Mouse (Mus musculus) kidney, embryonic 14.5 days (tissue): ENCODE results near the gene Prkg2. TPM values are rescaled to one million over a fixed set of nuclear protein-coding genes. Genes with fewer than 3 reads are reported as not detected.

ENCODE experiments used
- ATAC-seq: fragments of 200-750 bp; cut with Nextera tagmentation; 2 replicates; pipeline ENCODE4 v1.8.0; 2017; ENCODE audit warnings: moderate number of reproducible peaks, mild to moderate bottlenecking, moderate TSS enrichment, moderate library complexity; ENCODE audit not compliant: low FRiP score, low TSS enrichment
- H3K27ac ChIP-seq: fragments of 300-500 bp; sonication (generic); 2 replicates; pipeline ENCODE4 v1.5.1; 2014; ENCODE audit warnings: low read depth, mild to moderate bottlenecking, low read length, moderate library complexity, mixed read lengths
- H3K27me3 ChIP-seq: fragments of 300-500 bp; sonication (generic); 2 replicates; pipeline ENCODE4 v1.6.1; 2014; ENCODE audit warnings: mild to moderate bottlenecking, low read length; ENCODE audit not compliant: control insufficient read depth, insufficient read depth
- H3K36me3 ChIP-seq: fragments of 300-500 bp; sonication (generic); 2 replicates; pipeline ENCODE4 v1.6.1; 2014; ENCODE audit warnings: low read length, mixed read lengths; ENCODE audit not compliant: control insufficient read depth, insufficient read depth
- H3K4me1 ChIP-seq: fragments of 300-500 bp; sonication (generic); 2 replicates; pipeline ENCODE4 v1.6.1; 2014; ENCODE audit warnings: low read length, mixed read lengths; ENCODE audit not compliant: control insufficient read depth, insufficient read depth
- H3K4me2 ChIP-seq: fragments of 300-500 bp; sonication (generic); replicated peaks from 2 replicates; pipeline ENCODE4 v1.6.1; 2014; ENCODE audit warnings: low read depth, mild to moderate bottlenecking, low read length
- H3K4me3 ChIP-seq: fragments of 300-500 bp; sonication (generic); 2 replicates; pipeline ENCODE4 v1.5.1; 2014; ENCODE audit warnings: mild to moderate bottlenecking, low read length
- H3K9ac ChIP-seq: fragments of 300-500 bp; sonication (generic); 2 replicates; pipeline ENCODE4 v1.6.1; 2014; ENCODE audit warnings: low read depth, mild to moderate bottlenecking, low read length, moderate library complexity
- H3K9me3 ChIP-seq: fragments of 300-500 bp; sonication (generic); 2 replicates; pipeline ENCODE4 v1.6.1; 2016; ENCODE audit warnings: low read length; ENCODE audit not compliant: control insufficient read depth
- WGBS: fragments of 180-500 bp; shearing (Covaris S2); extraction: QIAGEN DNeasy Blood & Tissue Kit; methylation state at CpG from one replicate; pipeline ENCODE4 v1.1.7; 2014; 5-methylcytosine and 5-hydroxymethylcytosine counted together
- polyA plus RNA-seq: library from polyadenylated mRNA; unstranded; fragments of >200 nt; fragmentation: Nextera tagmentation; extraction: Ambion mirVana; gene quantifications from 2 replicates; pipeline ENCODE4 v1.2.1, GENCODE M21; 2014

The Prkg2 gene
- polyA plus RNA-seq, 1 experiment from 2014 or later = 2.2 TPM

DNA sequence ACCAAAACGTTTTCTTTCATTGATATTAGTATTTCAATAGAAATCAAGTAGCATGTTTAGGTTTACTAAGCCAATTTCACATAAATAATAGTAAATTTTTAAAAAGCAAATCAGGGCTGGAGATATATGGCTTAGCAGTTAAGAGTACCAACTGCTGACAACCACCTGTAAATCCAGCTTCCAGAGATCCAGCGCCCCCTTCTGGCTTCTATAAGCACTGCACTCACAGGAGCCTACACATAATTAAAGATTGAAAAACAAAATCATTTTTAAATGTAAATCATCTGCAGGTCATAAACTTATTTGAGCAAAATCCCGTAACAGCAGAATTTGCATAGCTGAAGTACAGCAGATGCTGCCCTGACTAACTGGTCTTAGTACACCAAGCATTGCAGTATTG is 10.8 kb downstream of the Prkg2 start:
- H3K4me2 ChIP-seq = no peak overlapping the region
- ATAC-seq = no peak
- no peaks in the 10 kb centered on the region for H3K4me1 ChIP-seq
- WGBS = 79% methylated on average over 3 of the region's 3 CpGs
- H3K27me3 ChIP-seq = no peaks in the 10 kb centered on the region
- no peak overlapping the region for H3K27ac ChIP-seq
- no peaks in the 10 kb centered on the region for H3K36me3 ChIP-seq
- H3K9ac ChIP-seq = no peak overlapping the region
- H3K4me3 ChIP-seq = no peak overlapping the region
- H3K9me3 ChIP-seq = no peaks in the 10 kb centered on the region

DNA sequence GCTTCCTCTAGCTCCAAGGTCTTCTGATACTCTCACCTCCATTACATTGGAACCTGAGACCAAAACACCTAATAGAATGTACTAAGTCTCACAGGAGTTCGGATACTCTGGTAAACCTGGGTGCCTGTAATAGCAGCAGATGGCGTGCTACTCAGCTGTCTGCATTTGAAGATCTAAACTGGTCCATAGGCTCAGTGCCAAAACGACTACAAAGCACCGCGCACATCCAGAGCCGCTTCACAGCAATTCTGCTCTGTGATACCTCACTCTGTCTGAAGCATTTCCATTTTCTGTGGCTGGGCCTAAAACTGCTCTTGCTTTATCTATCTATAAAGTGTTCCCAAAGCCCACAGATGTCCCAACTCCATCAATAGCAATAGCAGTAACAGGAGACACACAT is 17.4 kb downstream of the Prkg2 start:
- Histone ChIP-seq H3K4me3 (no peak overlapping the region), H3K9me3 (no peaks in the 10 kb centered on the region), H3K9ac (no peak overlapping the region), H3K27me3 (no peaks in the 10 kb centered on the region), H3K36me3 (no peaks in the 10 kb centered on the region), H3K27ac (no peak overlapping the region), H3K4me1 (no peaks in the 10 kb centered on the region), H3K4me2 (no peak overlapping the region)
- ATAC-seq = no peak
- WGBS = 90% methylated on average over 6 of the region's 6 CpGs

DNA sequence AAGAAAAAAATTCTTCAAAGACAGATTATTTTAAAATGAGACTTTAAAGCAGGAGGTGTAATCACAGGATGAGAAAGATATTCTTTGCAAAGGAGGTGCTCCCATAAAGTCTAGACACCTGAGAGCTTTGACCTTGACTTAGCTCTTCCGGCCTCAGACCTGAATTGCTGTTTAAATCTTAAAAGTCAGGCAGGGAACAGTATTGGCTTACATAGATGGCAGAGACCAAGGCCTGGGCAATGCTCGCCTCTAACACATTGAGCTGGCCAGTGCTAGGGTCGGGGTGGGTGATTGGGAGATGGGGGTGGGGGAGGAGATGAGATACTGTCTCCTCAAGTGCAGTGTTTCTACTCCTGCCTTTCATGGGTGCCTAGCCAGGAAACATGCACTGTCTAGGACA is 22.0 kb downstream of the Prkg2 start:
- H3K36me3 ChIP-seq = no peaks in the 10 kb centered on the region
- 53% methylated on average over 3 of the region's 3 CpGs for WGBS
- ATAC-seq = peak; percentile 77; the same call in 1 of the 2 replicates
- no peak overlapping the region for H3K9ac ChIP-seq
- H3K4me1 ChIP-seq = no peaks in the 10 kb centered on the region
- H3K9me3 ChIP-seq = no peaks in the 10 kb centered on the region
- no peak overlapping the region for H3K27ac ChIP-seq
- no peak overlapping the region for H3K4me2 ChIP-seq
- no peaks in the 10 kb centered on the region for H3K27me3 ChIP-seq
- no peak overlapping the region for H3K4me3 ChIP-seq

DNA sequence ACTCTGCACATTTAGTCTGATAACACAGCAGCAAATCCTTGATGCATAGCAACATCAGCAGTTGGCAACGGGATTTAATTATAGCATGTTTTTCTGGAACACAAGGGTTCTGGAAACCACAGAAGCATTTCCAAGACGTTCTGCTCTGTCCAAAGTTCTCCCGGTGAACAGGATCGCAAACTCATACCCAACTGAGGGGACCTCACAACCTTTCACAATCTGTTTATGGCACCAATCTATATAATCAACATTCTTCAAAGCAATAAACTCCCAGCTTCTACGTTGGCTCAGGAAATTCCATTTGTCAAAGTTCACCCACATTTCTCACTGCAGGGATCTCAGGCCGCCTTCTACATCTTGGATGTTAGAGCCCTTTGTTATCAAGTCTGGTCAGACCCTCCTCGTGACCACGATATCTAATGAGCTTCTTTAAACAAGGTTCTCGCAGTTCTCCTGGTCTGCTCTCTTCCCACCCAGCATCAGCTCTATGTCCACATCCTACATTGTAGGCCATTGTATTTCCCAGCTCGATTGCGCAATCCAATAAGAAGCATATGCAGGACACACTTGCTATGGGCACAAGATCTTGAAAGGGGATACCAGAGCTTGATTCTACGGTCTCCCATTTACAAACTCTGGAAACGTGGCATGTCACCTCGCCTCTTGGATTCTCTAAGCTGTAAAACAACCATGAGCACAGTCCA is 26.6 kb downstream of the Prkg2 start:
- H3K27ac ChIP-seq = no peak overlapping the region
- no peaks in the 10 kb centered on the region for H3K27me3 ChIP-seq
- ATAC-seq = no peak
- WGBS = 74% methylated on average over 14 of the region's 14 CpGs
- H3K4me3 ChIP-seq = no peak overlapping the region
- H3K4me1 ChIP-seq = no peaks in the 10 kb centered on the region
- no peaks in the 10 kb centered on the region for H3K36me3 ChIP-seq
- H3K9me3 ChIP-seq = no peaks in the 10 kb centered on the region
- no peak overlapping the region for H3K9ac ChIP-seq
- no peak overlapping the region for H3K4me2 ChIP-seq

DNA sequence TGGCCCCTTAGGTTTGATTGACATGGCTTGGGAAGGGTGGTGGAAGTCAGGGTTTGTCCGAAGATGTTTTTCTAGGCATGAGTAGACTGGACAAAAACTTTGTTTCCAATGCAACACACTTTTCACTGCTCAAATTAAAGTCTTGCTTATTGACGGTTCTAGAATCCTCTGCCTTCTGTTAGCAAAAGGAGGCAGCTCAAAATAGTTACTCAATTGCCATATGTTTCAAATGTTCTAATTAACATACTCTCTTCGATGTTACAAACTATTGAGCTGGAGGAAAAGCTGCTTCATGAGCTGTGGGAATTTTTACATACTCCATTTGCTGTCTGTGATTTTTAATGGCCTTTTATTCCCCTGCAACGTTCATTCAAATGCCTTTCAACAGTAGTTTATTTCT is 39.0 kb downstream of the Prkg2 start:
- Histone ChIP-seq H3K36me3 (no peaks in the 10 kb centered on the region), H3K4me3 (no peak overlapping the region), H3K4me2 (no peak overlapping the region), H3K27me3 (no peaks in the 10 kb centered on the region), H3K27ac (no peak overlapping the region), H3K4me1 (no peaks in the 10 kb centered on the region), H3K9ac (no peak overlapping the region), H3K9me3 (no peaks in the 10 kb centered on the region)
- ATAC-seq = no peak
- WGBS = 77% methylated on average over 4 of the region's 4 CpGs

DNA sequence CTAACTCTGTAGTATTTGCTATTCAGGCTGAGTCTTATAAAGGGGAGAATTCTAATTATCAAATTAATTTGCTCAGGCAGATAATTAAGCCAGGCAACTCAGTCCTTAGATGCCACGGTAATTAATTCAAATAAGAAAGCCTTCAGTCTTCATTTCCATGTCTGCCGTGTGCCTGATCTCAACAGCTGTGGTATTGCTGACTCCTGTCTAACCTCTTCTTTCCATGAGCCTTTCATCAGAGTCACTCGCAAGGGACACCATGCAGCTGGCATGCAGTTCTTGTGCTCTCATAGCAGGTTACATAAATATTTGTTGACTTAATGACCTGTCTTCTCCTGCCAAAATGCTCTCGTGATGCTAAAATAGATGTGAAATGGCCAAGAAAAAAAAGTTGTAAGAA is 41.4 kb downstream of the Prkg2 start:
- ATAC-seq = no peak

DNA sequence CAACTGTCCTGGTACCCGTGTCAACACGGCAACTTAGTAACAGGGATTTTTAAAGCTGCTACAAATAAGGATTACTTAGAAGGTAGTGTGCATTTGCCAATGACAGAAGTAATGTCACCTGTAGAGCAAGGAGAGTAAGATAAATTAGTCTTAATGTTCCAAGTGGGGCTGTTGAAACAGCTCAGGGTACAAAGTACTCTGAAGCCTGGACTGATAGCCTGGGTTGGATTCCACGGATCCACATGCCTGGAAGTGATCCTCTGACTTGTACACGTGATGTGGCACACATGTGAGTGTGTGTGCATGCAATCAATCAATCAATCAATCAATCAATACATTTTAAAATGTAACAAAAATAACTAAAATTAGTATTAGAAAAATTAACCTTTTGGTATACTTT is 45.6 kb downstream of the Prkg2 start:
- Histone ChIP-seq H3K4me2 (no peak overlapping the region), H3K9ac (no peak overlapping the region), H3K36me3 (no peaks in the 10 kb centered on the region), H3K27me3 (no peaks in the 10 kb centered on the region), H3K4me1 (no peaks in the 10 kb centered on the region), H3K4me3 (no peak overlapping the region), H3K9me3 (no peaks in the 10 kb centered on the region), H3K27ac (no peak overlapping the region)
- ATAC-seq = no peak
- 85% methylated on average over 4 of the region's 4 CpGs for WGBS

More for the DNA sequence above, 41.4 kb downstream of the Prkg2 start:
- Histone ChIP-seq H3K27ac (no peak overlapping the region), H3K4me1 (no peaks in the 10 kb centered on the region), H3K27me3 (no peaks in the 10 kb centered on the region), H3K9ac (no peak overlapping the region), H3K36me3 (no peaks in the 10 kb centered on the region), H3K4me3 (no peak overlapping the region), H3K4me2 (no peak overlapping the region), H3K9me3 (no peaks in the 10 kb centered on the region)
- 44% methylated on average over 4 of the region's 4 CpGs for WGBS

DNA sequence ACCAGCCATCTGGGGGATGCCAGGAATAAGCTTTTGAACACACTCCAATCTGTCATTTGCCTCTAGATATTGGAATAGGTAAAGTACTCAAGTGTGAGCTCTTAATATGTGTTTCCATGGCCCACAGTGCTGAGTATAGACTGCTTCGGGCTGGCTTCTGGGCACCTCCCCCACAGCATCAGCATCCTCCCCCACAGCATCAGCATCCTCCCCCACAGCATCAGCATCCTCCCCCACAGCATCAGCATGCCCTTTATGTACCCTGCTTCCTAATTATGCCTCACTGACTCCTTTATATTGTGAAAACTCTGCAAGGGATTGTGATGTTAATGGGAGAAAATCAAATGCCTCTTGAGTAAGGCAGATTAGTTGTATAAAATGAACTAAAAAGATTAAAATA is 49.5 kb downstream of the Prkg2 start:
- no peak overlapping the region for H3K4me2 ChIP-seq
- H3K27ac ChIP-seq = no peak overlapping the region
- H3K4me1 ChIP-seq = no peaks in the 10 kb centered on the region
- H3K27me3 ChIP-seq = no peaks in the 10 kb centered on the region
- no peaks in the 10 kb centered on the region for H3K9me3 ChIP-seq
- ATAC-seq = no peak
- H3K36me3 ChIP-seq = no peaks in the 10 kb centered on the region
- no peak overlapping the region for H3K9ac ChIP-seq
- WGBS = 25% methylated on average over 1 of the region's 1 CpGs
- no peak overlapping the region for H3K4me3 ChIP-seq

DNA sequence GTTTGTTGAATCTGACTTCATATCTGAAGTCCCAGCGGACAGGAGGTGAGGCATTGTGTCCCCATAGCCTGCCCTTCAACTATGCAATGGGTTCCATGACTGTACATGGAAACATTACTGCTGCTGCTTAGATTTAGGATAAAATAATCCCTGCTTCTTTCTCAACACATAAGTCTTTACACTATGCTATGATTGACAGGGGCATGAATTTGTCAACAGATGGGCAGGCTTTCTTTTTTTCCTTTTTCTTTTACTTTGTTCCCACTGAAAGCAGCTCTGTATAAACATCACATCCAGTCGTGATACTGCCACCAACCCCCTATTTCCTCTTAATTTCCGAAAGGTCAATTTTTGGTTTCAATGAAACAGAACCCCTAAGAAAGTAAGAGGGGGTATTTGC is 50.0 kb downstream of the Prkg2 start:
- Histone ChIP-seq H3K27ac (no peak overlapping the region), H3K9ac (no peak overlapping the region), H3K4me3 (no peak overlapping the region), H3K36me3 (no peaks in the 10 kb centered on the region), H3K27me3 (no peaks in the 10 kb centered on the region), H3K9me3 (no peaks in the 10 kb centered on the region), H3K4me1 (no peaks in the 10 kb centered on the region), H3K4me2 (no peak overlapping the region)
- 72% methylated on average over 3 of the region's 3 CpGs for WGBS
- ATAC-seq = no peak
